Mouse (Mus musculus) thymus, adult 2 months (tissue): ENCODE measurements at regions not wholly inside any gene's neighbourhood (a gene's known extent, or its start where the extent isn't known, plus 50 kb on each side); places are given as distances from the start of the nearest gene placed in this dataset.

ENCODE experiments used
- CTCF ChIP-seq: fragments of 200-500 bp; IDR thresholded peaks from 2 replicates; pipeline ENCODE4 v1.5.1; 2012; ENCODE audit warnings: mild to moderate bottlenecking, control low read depth, low read length, moderate library complexity, borderline replicate concordance; ENCODE audit not compliant: control insufficient read depth, poor library complexity, insufficient read depth; ENCODE audit errors: extremely low read depth
- POLR2A ChIP-seq: fragments of 200-500 bp; IDR thresholded peaks from 2 replicates; pipeline ENCODE4 v1.6.1; 2012; ENCODE audit warnings: mild to moderate bottlenecking, low read length, control low read depth, moderate library complexity; ENCODE audit not compliant: control insufficient read depth, poor library complexity, insufficient read depth; ENCODE audit errors: extremely low read depth

DNA sequence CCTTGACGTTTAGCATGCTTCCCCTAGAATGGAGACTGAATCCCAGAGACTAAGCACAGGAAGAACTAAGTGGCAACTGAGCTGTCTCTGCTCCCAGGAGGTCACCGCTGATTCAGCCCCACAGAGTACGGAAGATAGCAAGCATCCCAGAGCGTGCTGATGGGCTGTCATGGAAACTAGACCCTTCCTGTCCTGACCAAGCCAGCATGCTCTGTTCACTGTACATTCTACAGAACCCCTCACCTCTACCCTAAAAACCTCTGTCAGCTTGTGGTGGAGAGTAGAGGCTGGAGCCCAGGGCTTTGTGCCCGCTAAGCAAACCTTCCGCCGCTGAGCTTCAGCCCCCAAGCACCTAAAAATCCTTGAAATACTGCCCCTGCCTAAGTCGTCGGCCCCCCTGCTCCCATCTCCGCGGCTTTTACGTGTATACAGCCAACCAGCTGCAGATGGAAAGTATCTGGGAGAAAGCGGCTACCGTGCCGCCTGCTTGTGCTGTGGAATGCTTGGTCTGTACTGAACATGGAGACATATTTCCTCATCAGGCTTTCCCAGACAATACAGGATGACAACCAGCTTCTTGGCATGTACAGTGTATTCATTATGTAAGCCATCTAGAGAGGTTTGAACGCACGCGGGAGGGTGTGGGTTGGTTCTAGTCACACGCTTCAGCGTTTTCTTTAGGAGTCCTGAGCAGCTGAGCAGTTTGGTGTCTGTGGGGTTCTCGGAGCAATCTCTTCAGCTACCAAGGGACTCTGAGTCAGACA lies 237.1 kb downstream of the Tshz3 start:
- TF ChIP-seq POLR2A = no peak
- no peak for TF ChIP-seq CTCF
